Mouse (Mus musculus) bone marrow macrophage, adult 2 months (primary cell): ENCODE measurements around the gene Dnajc5.

Experiments used
- CTCF ChIP-seq: IDR thresholded peaks from 2 replicates; pipeline ENCODE4 v1.5.1; 2012; ENCODE audit warnings: low read depth, mild to moderate bottlenecking, low read length, moderate library complexity
- POLR2A ChIP-seq: IDR thresholded peaks from 2 replicates; pipeline ENCODE4 v1.6.1; 2012; ENCODE audit warnings: mild to moderate bottlenecking, low read depth, low read length, borderline replicate concordance

DNA sequence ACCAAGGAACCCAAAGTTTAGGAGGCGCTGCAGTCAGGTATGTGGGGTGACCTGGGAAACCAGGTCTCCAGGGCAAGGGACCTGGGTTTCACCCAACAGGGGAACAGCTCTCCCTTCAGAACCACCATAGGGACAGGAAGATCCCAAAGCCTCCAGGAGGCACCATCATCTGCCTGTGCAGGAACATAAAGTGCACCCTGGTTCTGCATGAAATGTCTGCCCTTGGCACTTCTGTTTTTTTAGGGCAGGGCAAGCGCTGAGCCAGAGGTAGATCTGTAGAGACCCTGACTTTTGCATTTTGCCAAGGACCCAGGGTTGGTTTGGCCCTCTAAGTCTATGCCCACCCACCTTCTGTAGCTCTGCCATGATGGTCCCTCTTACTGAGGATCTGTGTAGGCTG, 62.1 kb downstream of the Dnajc5 start:
- TF ChIP-seq CTCF (no peak), POLR2A (no peak)
